Mouse (Mus musculus) cerebellum, adult 18-20 months (tissue): Measurements from ENCODE around the gene Rab30.
"Not testable (repeated sequence)": the region's sequence is repeated elsewhere in the genome, so short reads cannot be mapped to it uniquely, and the experiment has no call there.

ENCODE experiments used
- DNase-seq, 2 experiments: peaks; one replicate each; pipeline ENCODE4 v3.0.0; 2021

Gene Rab30

DNA sequence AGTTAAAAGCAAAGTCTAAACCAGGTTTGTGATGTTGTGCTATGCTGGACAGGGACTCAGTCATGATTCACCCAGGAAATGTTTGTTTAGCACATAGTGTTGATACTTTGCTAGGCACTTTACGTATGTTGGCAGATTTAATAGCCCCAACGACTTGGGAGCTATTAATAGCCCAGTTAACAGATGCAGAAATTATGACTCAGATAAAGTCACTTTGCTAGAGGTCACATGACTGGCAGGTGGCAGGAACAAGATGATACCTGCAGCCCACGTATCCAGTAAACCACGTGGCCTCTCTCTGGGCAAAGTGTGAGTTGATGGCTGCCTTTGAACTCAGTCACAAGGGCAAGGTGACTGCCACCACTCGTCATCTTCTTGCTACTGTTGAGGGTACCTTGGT is 16.7 kb downstream of the Rab30 start:
- DNase-seq = no peak

DNA sequence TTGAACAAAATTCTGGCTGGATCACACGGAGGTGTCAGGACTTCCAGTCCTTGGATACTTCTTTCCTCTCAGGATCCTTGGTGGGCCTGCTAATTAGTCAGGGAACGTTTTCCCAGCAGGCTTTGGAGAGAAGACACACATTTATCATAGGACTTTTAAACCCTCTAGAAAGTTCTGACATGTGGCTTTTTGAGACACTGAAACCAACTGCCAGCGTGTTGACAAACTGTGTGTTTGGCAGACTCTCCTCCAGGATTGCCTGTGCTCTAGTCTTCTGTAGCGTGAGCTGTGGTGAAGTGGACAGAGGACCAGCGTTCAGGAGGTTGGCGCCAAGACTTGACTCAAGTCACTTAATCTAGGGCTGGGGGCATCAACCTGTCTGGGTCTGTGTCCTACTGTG is 19.2 kb downstream of the Rab30 start:
- DNase-seq = no peak

DNA sequence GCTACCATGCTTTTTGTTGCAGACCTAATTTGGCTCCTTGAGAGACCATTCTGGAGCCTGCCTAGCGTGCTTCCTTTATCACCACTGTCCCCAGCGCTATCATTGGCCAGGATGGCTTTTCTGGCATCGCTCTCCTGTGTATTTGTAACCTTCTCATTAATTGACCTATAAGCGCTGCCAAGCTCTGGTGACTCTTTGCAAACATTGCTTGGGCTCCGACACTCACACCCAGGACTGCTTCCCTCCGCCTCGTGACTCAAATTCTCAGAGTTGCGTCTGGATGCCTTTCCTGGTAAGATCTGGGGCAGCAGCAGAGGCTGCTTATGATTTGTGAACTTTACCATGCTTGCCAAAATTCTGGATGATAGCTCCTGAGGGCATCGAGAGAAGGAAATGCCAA is 19.8 kb downstream of the Rab30 start:
- DNase-seq = peak; percentile 57 to 63

DNA sequence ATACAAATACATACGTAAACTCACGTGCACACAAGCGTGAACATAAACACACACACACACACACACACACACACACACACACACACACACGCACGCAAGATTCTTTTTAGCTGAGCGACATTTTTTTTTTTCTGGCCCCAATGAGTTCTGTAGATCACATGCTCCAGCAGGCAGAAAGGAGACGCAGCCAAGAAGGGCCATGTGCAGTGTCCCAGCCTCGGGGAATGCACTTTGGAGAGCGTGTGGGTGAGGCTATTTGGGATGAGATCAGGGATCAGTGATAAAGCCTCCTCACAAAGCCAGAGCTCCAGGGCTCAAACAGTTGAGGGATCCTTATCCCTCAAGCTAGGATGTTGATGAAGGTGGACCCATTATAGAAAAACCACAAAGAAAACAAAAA is 24.0 kb downstream of the Rab30 start:
- peak; percentile 66 to 77 for DNase-seq

DNA sequence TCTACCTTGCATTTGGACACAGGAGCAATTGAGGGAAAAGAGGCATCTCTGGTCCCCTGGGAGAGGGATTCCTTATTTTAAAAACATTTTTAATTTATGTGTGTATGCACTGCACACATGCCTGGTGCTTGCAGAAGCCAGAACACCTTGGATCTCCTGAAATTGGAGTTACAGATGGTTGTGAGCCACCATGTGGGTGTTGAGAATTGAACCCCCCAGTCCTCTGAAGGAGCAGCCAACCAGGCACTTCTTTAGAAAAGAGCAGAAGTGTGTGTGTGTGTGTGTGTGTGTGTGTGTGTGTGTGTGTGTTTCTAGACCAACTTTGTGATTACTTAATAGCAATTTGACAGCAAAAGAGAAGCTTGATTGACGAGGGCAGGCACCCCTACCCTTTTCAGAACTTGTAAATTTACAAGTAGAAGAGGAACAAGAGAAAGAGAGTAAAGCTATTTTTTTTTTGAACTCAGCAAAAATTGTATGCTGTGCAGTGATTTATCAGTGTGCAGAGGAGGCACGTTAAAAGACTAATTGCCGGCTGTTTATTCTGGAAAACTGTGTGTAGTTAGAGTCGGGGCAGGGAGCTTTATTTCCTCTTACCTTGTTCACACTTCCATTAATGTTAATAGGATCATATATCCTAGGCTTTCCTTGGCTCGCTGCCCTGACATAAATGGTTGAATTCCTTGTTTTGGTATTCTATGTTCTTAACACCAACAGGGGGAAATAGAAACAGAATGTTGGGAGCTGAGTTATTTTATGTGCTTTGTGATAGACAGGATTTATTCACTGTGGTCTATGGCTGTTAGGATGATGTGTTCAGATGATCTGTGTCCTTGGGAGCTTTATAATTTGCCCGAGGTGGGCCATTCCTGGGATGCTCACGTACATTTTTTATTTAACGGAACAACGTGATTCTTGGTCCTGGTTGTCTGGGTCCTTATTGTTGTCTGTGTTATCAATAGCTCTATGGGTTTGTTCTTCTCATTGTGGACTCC is 25.0 kb downstream of the Rab30 start:
- DNase-seq = no peak

DNA sequence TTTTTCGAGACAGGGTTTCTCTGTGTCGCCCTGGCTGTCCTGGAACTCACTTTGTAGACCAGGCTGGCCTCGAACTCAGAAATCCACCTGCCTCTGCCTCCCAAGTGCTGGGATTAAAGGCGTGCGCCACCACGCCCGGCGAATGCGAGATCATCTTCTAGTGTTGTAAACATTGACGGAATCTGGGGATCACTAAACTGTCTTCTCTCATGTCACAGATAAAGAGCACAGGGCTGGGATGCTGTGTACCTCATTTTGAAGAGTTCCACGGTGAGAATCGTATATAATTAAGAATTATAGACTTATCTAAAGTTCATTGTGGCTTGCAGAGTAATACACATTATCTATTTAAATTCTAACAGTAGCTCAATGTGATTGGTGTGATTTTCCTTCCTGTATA is 26.7 kb downstream of the Rab30 start:
- not testable (repeated sequence) for DNase-seq

DNA sequence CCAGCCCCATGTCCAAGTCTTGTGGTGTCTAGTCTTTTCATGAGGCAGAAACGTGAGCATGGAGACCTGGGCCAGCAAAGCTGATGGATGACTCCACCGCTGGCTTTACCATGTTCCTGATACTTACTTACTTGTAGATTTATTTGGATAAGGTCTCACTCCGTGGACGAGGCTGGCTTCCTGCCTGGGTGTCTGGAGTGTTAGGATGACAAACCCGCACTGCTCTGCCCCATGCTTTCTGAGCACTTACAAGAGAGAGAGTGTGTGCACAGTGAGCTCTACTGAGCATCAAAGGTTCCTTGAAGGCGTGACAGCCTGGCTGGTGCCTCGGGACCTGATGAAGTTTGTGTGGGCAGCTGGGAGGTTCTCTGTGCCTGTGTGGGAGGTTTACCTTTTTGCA is 27.5 kb downstream of the Rab30 start:
- no peak for DNase-seq

DNA sequence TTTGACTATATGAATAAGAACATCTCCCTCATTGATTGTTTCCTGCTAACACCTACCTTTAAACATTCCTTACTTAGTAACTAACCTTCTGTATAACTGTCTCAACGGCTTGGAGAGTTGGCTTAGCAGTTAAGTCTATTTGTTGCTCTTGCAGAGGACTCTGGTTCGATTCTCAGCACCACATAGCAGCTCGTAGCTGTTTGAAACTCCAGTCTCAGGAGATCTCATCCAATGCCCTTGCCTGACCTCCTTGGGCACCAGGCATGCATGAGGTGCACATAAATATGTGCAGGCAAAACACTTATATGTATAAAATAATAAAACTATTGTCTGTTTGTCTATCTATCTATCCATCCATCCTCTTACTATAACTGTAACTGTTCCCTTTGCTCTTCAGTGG is 31.6 kb downstream of the Rab30 start:
- DNase-seq = no peak

DNA sequence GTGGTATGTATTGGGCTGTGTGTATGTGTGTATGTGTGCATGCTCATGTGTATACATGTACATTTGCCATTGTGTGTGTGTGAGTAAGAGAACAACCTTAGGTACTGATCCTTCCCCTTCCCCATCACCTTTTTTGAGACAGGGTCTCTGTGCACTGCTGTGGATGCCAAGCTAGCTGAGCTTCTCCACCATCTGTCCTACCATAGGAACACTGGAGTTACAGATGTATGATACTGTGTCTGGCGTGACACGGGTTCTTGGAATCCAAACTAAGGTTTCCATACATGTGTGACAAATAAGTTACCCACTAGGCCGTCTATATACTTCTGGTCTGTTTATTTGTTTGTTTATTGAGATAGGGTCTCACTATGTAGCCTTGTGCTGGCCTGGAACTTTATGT is 32.2 kb downstream of the Rab30 start:
- DNase-seq = no peak

DNA sequence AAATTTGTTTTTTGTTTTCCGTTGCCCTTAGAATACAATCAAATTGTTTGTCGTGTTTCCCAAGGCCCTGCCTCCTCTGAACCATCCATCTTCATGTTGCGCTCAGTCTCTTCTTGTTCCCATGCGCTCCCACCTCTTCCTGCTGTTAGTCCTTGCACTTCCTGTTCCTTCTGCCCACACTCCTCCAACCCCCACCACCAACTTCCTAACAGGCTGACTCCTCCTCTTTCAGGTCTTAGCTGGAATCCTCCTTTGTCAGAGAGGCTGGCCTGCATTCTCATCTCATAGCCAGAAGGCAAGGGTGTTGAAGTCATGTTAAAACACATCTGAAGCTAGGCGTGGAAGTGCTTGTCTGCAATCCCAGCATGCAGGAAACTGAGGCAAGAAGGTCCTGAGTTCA is 33.3 kb downstream of the Rab30 start:
- no peak for DNase-seq

DNA sequence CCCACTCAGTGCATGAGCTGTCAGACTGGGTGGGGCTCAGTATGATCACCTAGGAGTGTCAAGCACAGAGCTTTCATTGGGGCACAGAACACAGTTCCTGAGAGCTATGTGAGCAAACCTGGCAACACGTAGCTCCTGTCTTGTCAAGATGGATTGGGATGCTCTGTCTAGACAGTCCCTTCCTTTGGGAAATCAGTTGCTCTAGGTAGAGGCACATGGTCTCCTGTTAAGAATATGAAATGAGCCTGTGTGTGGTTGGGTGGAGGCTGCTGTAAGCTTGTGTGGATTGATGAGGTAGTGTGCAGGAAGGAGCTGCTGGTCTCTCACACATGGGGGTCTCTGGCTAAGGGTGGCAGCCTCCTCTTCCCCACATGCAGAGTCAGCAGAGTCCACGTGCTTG is 34.3 kb downstream of the Rab30 start:
- DNase-seq = no peak

DNA sequence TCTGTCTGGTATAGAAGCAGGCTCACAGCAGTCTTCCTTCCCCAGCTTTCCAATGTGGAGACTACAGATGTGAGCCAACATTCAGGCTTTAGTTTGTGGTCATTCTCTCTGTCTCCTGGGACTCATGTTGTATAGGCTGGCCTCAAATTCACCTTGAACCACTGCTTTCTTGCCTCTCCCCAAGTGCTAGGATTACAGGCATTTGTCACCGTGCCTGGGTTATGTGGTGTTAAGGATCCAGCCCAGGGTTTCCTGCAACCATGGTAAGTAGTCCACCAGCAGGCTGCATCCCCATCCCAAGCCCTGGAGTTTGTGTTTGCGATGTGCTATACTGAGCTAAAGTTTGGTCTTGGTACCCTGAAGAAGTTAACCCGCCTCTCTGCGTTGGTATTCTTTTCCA is 35.2 kb downstream of the Rab30 start:
- no peak for DNase-seq

DNA sequence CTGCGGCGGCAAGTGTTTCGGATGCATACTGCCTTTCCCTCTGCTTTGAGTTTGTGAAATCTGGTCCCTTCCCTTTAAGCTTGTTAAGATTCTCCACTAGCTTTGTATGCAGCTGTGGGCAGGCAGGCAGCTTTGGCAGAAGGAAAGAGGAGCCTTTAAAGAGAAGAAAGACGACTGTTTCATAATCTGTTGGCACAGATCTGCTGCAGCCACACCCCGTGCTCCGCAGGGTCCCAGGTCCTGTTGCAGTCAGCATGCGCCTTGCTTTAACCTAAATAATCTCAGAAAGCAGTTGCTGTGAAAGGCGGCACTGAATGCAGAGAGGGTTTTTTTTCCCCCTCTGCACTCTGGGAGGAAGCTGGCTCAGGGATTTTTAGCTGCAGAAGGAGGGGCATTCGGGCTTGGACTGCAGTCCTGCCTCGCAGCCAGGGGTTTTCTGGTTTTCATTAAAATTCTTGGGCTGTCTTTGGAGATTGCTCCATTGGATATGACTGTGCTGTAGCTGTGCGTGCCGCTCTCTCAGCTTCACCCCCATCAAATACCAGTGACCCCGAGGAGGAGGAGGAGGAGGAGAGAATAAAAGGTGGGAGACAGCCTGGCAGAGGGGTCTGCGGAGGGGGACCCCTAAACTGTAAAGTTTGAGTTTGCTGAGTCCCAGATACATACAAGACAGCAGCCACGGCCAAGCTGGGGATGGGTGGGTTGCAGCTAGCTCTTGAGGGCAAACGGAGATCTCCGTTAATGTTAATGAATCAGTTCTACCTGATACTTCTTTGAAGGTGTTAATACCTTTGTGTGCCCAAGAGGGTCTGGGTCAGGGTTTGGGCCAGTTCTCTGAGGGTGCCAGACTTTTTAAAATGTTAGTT is 35.9 kb downstream of the Rab30 start:
- DNase-seq = peak; percentile 65 to 69

DNA sequence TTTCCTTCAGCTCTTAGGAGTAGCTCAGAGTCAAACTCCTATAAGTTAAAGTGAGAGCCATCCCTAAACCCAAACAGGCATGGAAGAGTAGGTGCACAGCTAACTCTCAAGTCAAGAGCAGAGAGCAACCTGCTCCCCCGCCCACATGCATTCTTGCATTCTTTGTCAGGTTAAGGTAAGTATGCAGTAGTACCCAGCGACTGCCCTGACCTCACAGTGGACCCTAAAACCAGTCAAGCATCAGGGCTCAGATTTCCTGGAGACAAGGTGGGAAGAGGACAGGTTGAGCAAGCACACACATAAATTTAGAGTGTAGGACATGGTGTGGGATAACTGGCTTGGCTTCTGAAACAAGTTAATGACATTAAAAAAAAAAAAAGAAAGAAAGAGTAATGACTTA is 37.7 kb downstream of the Rab30 start:
- no peak for DNase-seq

DNA sequence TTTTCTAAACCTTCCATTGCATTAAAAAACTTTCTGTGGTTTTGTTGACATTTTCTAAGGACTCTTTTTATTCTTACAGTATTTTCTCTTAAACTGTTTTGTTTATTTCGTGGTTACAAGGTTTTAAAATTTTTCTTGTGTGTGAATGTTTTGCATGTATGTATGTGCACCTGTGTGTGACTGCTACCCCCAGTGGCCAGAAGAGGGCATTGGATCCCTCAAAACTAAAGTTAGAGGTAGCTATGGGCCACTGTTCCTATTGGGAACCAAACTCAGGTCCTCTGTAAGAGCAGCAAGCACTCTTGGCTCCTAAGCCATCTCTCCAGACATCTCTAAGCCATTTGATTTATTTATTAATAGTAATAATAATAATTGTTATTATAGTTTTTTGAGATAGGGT is 40.0 kb downstream of the Rab30 start:
- DNase-seq = no peak

DNA sequence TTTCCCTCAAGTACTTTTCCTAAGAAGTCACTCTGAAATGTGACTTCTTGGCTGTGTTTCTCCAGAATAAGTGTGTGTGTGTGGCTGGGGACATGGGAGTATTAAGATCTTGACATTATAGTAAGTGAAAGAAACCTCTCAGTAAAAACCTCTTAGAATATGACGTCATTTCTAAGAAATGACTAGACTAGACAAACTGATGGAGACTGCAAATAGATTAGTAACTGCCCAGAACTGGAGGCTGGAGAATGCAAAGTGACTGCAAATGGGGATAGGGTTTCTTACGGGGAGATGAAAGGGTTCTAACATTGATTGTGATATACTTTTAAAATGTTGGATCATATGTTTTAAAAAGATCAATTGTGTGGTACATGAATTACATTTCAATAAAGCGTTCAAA is 40.5 kb downstream of the Rab30 start:
- DNase-seq = no peak

DNA sequence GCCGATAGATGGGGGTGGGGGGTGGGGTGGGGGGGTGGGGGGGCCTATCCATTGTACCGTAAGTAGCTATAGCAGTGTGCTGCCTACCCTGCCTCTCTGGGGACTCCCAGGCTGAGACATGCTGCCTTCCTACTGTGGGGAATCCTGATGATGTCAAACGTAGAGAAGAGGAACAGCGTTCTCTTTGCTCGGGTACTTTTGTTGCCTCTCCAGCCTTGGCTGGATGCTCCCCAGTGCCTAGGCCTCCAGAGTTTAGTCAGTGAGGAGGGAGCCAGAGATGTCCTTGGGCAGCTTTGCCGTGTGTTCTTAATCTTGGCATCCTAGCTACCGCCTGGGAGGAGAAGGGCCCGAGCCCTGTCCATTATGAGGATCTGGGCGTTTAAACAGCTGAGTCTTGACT is 41.1 kb downstream of the Rab30 start:
- peak in 1 of 2 experiments; percentile 35 for DNase-seq

DNA sequence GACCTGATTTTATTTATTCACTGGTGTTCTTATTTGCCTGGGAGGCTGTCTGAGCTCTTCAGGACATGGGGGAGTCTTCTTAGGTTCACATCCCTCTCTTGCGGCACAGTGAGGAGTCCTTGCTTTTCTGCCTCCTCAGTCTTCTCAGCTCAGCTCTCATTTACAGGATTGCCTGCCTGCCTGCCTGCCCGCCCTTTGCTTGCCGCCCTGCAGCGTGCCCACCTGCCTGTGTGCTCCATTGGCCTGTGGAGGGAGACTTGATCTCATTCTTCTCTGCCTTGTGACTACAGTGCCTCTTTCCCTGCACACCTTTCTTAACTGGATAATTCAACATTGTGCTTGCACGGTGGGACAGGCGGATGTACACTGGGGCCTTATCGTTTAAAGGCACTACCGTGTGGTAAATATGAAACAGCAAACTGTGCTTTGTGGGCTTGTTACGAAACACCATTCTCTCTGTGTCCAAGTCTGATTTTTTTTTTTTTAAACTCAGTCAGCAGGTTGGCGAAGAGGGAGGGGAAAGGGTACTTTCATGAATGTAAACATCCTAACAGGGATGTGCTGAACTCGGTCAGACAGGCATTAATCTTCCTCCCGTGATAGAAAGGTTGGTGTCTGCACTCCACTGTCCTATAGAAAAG is 41.9 kb downstream of the Rab30 start:
- DNase-seq = peak; percentile 74 to 79

DNA sequence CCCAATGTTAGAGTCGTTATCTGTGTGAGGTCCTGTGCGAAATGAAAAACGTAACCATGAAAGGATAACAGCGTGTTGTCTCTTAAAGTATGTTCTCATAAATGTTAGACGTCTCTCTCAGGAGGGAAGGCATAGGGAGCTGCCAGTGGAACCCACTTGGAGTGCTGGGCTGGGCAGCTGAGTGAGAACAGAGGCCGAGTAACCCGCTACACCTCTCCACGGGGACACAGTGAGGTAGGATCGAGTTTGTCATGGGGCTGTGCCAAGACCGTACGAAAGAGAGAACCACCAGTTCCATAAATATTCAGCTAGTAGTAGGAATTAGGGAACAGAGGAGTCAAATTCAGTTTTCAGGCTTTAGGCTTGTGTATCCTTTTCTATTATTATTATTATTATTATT is 42.5 kb downstream of the Rab30 start:
- peak in 1 of 2 experiments; percentile 45 for DNase-seq

DNA sequence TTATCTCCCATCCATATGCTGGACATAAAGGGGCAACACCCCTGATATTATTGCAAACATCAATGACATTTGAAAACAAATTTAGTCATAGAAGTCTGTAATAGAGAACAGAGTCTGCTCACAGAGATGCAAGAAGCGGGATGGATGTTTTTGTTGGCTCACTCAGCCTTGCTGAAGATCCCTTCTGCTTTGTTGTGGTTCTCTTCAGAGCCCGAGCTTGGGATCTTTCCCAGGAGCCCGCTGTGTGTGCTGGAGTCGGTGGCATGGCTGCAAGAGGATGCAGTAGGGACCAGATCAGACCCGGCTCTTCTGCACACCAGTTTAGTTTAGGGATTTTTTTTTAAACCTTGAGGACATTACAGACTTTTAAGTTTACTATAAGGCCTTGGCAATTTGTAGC is 54.3 kb downstream of the Rab30 start:
- peak; percentile 81 to 86 for DNase-seq

DNA sequence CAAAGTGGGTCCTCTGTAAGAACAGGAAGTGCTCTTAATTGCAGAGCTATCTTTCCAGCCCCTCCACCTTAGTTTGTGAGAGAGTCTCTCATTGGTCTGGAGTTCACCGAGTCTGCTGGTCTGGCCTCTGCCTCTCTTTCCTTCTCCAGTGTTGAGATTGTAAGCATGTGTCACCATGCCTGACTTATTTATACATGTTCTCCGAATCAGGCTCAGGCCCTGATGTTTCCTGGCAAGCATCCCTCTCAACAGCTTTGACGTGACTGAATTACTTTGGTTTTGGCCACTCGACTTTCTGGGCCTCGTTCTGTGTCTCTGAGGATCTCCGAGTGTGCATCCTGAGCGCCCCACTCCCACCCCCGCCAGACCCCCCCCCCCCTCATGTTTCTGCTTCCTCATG is 55.4 kb downstream of the Rab30 start:
- DNase-seq = no peak

DNA sequence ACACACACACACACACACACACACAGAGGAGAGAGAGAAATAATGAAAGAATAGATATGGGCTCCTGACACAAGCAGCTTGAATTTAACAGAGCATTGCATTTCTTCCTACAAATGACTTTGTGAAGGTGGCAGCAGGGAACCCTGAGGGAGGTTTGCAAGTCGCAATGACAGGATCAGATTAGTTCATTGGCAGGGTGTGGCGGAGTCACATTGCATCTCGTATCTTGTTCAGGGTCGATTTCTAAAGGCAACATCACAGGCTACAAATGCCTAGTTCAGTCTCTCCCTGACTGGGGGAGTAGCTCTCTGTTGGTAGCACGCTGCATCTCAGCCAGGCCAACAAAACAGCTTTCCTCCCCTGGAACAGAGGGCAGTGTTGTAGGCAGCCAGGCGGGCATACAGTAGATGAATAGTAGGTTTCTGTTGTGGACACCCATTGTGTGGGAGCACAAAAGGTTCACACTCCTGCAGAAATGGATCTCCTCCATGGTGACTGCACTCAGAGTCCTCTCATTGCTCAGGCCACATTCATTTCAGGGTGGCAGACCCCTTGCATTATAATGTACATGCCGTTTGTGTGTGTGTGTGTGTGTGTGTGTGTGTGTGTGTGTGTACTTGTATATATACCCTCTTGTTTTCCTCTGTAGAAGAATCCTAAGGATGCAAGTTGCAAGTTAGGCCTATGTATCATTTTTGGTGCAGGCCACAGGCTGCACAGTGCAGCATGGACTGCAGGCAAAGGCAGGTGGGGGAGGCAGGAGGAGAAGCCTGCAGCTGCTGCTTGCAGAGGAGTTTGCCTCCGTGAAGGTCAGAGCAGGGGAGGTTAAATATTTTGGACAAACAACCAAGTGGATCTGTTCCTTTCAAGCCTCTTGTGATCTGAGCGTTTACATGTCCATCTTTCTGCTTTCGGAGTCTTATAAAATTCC is 58.5 kb downstream of the Rab30 start:
- DNase-seq = peak; percentile 44 to 50
